Mouse (Mus musculus) left cerebral cortex, adult 9 months (tissue): ENCODE results near the gene Qsox1.

Source experiments
- DNase-seq, 2 experiments: peaks; one replicate each; pipeline ENCODE4 v3.0.0; 2022; ENCODE audit warnings: low spot score in 2 of 2

Qsox1 gene

GRCm38 (mm10) chr1:155801014-155801991 is 11.4 kb downstream of the Qsox1 start:
- no peak for DNase-seq

- no peak for DNase-seq
Observed at GRCm38 (mm10) chr1:155798000-155798399, 14.7 kb downstream of the Qsox1 start.

- no peak for DNase-seq
Observed at GRCm38 (mm10) chr1:155797425-155797824, 15.3 kb downstream of the Qsox1 start.

GRCm38 (mm10) chr1:155796757-155797405 is 15.8 kb downstream of the Qsox1 start:
- no peak for DNase-seq

GRCm38 (mm10) chr1:155795791-155796233 is 16.9 kb downstream of the Qsox1 start:
- no peak for DNase-seq

GRCm38 (mm10) chr1:155794855-155795254 is 17.8 kb downstream of the Qsox1 start:
- no peak for DNase-seq

GRCm38 (mm10) chr1:155791919-155792318 is 20.8 kb downstream of the Qsox1 start:
- no peak for DNase-seq

- DNase-seq, result no peak
Observed at GRCm38 (mm10) chr1:155790111-155790974, 22.3 kb downstream of the Qsox1 start.

- DNase-seq, result no peak
Observed at GRCm38 (mm10) chr1:155785886-155786285, 26.8 kb downstream of the Qsox1 start.

- DNase-seq, result peak in 1 of 2 experiments; percentile 36
Observed at GRCm38 (mm10) chr1:155784343-155785205, 28.1 kb downstream of the Qsox1 start.

GRCm38 (mm10) chr1:155782382-155782781 is 30.3 kb downstream of the Qsox1 start:
- no peak for DNase-seq

GRCm38 (mm10) chr1:155777641-155778625 is 34.8 kb downstream of the Qsox1 start:
- no peak for DNase-seq

- no peak for DNase-seq
Observed at GRCm38 (mm10) chr1:155759167-155759566, 53.5 kb downstream of the Qsox1 start.

GRCm38 (mm10) chr1:155758711-155759110 is 54.0 kb downstream of the Qsox1 start:
- DNase-seq, result no peak

- DNase-seq, result no peak
Observed at GRCm38 (mm10) chr1:155757621-155758020, 55.1 kb downstream of the Qsox1 start.

- no peak for DNase-seq
Observed at GRCm38 (mm10) chr1:155753411-155753810, 59.3 kb downstream of the Qsox1 start.

- DNase-seq, result no peak
Observed at GRCm38 (mm10) chr1:155751484-155752255, 61.0 kb downstream of the Qsox1 start, which contains the start of gene Lhx4. Gene Lhx4, minus strand, starts transcription at chr1:155751684.

- no peak for DNase-seq
Observed at GRCm38 (mm10) chr1:155750517-155751178, 62.0 kb downstream of the Qsox1 start.
